Mouse (Mus musculus) heart, adult 11 months (tissue): ENCODE results near the gene Slc38a1.

ENCODE experiments used
- DNase-seq: peaks from one replicate; pipeline ENCODE4 v3.0.0; 2022

The Slc38a1 gene

DNA sequence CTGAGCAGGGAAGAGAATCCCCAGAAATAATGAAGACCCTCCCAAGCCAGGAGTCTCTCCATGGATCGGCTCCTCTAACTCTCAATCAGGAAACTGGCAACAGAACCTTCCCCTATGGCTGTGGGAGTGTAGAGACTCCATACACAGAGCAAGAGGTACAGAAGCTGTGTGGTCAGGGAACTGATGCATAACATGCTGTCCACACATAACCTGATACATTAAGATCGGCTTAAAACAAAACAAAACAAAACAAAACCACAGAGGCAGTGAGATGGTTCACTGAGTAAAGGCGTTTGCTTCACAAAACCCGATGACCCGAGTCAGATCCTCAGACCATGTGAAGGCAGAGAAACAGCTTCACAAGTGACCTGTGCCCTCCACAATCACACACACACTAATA, 35.3 kb downstream of the Slc38a1 start:
- no peak for DNase-seq

DNA sequence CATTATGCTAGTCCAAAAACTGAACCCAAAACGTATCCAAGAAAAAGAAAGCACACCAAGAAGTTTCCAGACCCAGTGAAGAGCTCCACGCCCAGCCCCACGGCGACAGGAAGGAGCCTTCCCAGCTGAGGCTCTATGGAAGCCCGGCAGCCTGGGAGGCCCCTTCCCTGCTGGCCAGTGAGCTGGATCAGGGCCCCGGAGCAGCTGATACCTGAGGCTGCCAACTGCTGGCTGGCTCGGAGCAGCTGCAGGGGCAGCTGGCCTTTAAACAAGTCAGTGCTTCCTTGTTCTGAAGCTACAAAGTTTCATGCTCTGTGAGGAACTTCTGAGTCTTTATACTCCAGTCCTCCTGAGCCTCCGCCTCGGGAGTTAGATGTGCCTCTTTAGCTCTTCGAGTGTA, 38.4 kb downstream of the Slc38a1 start:
- DNase-seq: peak; percentile 98

DNA sequence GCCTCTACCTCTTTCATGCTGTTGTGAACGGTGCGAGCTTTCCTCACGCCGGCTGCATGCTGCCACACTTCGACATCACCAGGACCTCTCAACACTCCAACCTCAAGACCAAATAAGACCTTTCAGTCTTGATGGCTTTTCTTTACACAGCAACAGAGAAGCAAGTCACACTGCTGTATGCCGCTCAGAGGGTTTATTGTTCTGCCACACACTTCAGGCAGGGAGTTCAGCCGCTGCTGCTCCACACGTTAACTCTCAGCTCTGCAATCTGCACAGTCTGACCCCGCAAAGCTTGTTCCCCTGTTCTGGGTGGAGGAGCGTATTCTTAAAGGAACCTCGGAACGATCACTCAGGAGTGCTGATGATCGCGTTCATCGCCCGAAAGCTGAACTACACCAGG, 40.7 kb downstream of the Slc38a1 start:
- DNase-seq: peak; percentile 77

DNA sequence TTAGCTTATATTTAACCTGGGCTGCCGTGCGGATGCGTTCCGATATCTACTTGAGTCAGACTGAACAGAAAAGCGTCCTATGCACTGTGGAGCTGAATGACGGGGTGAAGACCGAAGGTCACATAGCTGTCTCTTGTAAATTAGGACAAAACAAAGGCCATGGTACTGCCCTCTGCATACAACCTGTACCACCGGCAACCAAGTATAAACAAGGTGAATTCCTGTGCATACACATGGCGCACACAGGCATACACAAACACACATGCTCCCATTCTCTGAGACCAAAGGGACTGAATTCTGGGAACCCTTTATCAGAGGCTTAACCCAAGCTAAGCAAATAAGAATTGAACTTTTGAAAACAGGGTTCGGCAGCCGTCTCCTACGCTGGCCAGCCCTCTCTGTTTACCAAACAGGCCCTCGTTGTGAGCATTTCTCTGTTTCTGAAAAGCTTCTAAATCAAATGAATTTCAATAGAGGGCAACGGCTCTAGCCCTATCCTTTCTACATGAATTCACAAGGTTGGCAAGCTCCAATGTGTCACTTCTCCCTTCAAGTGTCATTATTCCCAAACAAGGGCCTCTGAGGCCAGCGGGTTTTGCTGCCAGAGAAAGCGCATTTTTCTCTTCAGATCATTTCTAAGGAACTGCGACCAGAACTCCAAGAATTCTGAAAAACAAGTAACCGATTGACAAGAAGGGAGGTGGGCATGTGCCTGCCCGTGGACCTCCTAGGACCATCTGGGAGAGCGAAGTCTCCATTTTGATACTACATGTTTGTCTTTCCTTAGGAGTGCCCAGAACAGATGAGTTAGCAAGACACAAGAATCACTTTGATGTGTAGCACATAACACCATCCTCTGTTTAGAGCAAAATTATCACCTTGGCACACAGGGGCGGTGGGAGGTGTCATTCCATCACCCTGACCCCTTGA, 42.6 kb downstream of the Slc38a1 start:
- DNase-seq: no peak

DNA sequence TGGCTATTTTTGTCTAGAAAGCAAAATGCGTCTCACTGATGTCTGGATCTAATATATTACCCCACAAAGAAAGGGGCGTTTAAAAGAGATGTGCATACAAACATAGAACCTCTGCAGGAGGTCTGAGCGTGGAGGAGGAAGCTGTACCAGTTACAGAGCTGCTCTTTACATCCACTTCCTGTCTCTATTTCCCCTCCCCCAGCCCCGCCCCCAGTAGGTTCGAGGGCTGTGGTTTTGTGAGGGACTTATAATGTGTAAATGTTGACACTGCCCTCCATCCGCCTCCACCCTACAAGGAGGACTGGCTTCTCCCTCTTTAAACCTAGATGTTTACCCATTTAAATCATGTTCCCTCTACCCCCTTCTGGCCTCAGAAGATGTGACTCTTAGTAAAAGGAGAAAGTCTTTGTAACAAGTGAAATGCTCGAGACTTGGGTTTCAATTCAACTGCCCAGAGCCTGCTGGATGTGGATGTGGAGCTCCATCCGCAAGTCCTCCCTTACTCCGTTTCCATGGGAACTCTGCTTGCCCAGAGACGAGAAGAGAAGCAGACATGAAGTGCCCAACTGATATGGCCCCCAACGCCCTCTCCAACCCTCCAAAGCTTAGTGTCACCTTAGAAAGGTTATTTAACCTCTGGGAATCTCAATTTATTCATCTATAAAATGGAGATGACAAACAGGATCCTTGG, 43.7 kb downstream of the Slc38a1 start:
- DNase-seq: peak; percentile 93

DNA sequence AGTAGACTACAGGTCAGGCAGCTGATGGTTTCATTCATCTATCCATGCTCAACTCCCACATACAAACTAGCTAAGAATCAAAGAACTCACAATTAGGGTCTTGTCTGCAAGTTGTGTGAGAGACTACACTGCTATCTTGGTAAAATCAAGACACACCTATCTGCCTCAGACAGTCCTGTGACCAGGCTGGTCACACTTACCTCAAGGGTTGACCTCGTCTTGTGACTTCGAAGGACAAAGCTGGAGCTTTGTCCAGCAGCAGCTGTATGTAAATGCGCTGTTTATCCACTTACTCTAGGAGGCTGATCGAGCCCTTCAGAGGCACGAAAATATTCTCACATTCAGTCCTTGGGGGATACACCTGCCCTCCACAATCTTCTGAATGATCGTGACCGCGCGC, 45.6 kb downstream of the Slc38a1 start:
- no peak for DNase-seq

DNA sequence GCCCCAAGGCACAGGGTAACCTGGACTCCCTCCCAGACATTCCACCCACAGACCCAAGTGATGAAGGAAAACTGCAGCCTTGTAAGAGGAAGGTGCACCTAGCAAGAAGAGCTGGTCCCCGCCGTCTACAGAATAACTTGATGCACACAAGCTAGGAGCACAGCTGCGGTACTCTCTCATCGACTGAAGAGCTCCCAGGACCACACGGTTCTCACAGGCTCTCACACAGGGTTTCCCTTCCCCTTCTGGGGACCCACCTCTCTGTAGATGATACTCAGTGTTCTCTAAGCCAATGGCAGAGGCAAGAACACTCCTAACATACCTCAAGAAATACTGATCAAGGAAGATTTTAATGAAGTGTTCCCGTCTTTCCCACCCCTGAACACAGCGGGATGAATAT, 48.4 kb downstream of the Slc38a1 start:
- no peak for DNase-seq

DNA sequence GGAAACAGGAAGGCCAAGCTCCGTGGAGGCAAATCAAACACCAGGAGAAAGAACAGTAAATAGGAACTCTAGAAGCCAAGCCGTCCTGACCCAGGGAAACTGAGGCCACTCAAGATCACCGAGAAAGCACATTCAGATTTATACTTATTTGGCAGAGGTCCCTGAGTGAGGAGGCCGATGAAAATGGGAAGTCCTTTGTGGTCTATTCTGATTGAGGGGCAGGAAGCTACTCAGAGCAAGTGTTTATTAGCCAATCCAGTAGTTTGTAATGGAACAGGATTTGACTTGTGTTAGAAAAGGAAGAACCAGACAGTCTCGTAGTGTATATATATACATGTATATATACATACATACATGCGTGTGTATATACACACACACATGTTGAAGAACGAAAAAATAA, 48.8 kb downstream of the Slc38a1 start:
- peak; percentile 85 for DNase-seq

DNA sequence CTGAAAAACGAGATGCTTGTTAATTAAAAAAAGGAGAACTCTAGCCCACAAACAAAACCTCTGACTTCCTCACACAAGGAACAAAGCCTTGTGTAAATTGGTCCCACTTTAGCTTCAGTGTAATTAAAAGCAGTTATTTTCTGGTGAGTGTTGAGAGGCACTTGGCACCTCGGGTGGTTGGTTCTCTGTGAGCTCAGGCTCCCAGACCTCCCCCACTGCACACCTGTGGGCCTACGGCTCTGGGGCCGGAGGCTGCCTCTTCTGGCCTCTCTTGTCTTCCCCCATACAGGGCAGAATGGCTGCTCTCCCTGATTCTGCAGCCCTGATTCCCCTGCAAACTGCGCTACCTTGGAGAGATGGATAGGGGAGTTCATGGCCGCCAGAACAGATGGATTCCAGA, 49.3 kb downstream of the Slc38a1 start:
- no peak for DNase-seq

DNA sequence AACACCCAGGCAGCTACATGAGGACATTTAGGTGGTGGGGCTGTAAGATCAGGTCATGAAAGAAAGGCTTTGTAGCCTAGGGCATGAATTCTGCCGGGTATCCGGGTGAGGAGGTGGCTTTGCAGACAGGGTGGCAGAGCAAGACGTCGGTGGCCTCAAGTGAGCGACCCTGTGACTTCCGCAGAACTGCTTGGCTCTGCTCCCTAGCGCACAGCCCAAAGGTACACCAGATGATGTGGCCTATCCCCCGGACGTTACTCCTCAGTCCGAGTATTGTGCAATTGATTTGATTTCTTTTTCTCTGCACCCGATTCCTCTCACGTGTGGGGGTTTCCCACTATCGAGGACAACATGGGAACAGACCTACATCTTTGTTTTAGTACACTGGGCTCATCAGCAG, 49.7 kb downstream of the Slc38a1 start:
- no peak for DNase-seq

DNA sequence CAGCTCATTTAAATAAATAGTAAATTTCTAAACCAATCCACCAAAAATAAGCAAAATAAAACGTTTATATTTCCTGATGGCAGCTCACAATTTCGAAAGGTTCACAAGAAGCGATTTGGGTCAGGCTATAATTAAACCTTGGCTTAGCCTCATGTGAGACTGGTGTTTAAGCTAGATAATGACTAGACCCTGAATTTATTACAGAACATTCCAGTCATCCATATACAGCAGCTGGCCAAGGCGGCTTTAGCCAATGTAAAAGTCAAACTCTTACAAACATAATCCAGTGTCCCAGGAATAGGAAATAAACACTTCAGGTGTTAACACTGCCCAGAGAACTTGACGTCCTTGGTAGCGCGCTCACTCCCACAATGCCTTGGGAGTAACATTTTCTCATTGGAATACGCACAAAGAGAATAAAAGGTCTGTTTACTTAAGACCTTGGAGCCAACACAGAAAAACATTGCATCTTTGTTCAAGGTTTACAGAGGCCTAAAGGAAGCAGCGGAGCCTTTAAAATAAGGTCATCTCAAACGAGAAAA, 50.8 kb downstream of the Slc38a1 start:
- no peak for DNase-seq

DNA sequence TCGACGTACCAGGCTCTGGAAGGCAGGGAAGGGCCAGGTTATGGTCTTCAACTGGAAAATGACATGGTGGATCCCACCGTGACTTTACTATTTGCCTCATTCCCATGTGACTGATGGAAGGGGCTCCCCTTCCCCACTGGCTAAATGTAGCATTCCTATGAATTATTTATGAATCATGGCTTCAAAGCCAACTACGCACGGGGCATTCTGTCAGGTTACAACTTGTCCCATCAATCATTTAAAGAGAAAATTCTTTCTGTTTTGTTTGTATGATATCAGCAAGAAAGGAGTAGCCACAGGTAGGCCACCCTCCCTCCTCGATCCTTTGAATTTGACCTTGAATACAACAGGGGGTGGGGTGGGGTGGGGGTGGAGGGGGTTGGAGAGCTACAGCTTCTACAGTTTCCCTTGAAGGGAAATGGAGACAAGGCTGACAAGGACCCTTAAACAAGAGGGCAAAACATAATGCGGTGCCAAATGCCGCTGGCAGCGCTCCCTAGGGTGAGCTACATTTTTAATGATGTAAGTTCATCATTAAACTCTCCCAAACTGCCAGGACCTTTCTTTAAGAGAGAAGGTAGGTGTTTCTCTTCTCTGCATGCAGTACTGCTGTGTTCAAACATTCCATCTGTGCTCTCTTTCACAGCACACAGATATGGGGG, 53.6 kb downstream of the Slc38a1 start:
- no peak for DNase-seq

DNA sequence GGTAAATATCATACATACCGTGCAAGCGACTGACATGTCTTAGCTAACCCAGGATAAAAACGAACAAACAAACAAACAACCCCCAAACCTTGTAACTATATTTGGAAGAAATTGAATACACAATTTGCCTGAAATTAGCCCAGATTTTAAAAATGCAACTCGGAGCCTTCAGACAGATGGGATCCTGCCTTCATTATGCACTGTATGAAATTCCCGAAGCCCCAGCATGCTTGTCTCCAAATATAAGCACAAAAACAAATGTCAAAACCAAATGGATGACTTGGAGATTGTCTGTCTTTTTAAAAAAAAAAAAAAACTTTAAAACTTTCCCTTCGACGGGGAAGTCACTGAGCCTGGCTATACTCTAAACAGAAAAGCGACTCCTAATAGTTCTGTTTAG, 54.7 kb downstream of the Slc38a1 start:
- no peak for DNase-seq

DNA sequence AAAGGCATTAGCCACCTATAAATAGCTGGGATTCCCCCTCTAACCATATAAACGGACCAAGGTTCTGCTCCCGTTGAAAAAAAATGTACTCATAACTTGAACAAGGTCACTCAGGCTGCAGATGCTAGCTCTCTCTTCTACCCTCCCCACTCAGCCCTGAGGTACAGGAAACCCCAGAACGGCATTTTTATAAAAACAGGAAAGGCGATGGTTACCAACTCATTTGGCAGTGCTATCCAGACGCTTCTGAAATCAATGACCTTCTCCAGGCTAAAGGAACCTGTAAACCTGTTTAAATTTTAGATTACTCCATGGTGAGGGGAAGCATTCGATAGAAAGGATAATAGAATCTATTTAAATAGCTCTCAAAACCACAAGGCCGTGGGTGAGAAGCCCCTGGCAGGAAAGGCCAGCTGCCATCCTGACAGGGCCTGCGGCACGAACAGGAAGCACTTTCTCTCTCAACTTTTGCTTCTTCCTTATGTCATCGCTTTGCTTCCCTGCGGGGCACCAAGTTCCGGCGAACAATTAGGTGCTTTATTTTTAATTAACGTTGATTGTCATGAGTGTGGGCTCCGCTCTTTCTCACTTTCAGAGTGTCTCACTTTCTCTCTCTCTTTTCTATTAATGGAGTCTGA, 59.2 kb downstream of the Slc38a1 start:
- no peak for DNase-seq

DNA sequence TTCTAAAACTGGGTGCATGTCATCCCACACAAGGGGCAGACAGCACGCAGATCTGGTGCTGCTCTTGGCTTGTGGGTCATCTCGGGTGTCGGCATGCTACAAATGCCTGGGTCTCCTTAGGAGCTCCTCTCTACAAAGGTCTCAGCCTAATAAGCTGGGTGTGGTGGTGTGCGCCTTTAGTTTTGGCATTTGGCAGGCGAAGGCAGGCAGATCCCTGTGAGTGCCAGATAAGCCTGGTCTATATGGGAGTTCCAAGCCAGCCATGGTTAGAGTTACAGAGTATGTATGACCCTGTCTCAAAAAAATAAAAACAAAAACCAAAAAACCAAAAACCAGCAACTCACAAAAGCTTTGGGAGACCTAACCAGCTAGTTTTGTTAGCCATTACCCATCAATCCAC, 65.7 kb downstream of the Slc38a1 start:
- DNase-seq: no peak

DNA sequence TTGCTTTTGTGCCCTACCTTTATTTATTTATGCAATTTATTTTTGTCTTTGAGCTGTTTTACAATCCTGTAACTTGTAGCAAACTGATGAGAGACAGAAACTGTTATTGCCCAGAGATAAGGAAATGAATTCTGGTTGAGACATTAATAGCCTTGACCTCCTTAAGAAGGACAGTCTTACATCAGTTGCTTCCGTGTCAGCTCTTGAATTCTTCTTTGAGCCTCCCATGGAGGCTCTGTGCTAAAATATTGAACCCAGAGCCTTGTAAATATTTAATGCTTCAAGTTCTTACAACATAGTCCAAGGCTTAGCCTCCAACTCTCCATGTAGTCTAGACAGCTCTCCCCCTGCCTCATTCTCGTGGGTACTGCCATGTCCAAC, 73.7 kb downstream of the Slc38a1 start:
- DNase-seq: no peak

DNA sequence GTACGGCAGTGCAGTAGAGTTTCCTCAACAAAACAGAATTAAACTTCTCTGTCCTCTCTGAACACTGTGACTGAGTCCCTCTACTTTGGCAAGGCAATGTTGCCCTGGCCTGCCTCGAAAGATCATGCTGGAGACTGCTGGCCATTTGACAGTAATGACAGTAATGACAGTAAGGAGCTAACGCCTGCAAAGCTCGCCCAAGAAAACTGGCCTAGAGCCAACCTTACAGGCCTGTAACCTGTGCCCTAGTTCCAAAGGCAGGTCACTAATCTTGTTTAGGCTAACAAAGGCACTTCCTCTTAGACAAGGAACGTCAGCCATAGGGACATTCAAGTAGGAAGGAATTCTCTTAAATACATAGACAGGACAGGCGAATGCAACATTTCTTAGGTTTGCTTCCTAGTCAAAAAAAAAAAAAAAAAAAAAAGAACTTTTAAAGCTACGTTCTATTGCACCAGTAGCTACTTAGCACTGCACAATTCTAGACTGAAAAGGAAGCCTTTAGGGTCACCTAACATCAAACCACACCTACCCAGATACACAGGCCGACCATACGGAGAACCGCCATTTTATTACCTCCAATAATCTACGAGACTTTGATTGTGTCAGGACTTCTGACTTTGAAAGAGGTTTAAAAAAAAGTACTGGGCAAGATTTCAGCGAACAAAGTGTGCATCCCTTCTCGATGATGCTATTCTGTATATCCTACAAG, 74.3 kb downstream of the Slc38a1 start:
- peak; percentile 95 for DNase-seq

DNA sequence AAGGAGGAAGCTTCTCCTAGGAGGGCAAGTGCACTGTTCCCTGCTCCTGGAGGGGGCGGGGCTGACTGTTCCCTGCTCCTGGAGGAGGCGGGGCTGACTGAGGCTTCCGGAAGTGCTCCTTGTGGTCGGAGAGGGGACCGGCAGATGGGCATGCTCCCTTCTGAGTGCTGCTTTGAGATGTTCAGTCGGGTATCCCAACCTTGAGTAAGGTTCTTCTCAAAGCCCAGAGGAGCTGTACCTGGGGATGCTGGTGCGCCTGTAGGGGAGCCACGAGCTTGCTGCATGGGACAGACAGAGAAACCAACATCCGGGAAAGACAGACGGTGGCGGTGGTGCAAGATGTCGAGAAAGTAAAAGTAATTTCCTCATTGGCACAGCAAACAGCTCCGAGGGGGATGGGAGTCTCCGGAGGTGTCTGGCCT, 75.9 kb downstream of the Slc38a1 start:
- peak; percentile 95 for DNase-seq

DNA sequence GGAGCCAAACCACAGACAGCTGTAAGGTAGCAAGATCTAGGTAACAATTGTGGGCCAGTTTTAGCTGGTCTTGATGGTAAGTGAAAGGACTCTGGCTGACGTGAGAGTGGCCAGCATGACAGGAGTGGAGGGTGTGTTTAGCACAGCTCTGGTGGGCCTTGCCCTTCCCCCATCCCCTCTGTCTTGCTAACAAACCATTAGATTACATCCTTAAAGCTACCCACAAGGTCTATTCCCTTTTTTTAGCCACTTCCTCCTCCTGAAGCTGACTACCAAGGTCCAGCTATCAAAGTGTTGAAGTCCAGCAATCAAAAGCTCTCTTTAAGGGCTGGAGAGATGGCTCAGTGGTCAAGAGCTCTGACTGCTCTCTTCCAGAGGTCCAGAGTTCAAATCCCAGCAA, 78.9 kb downstream of the Slc38a1 start:
- DNase-seq: peak; percentile 83

DNA sequence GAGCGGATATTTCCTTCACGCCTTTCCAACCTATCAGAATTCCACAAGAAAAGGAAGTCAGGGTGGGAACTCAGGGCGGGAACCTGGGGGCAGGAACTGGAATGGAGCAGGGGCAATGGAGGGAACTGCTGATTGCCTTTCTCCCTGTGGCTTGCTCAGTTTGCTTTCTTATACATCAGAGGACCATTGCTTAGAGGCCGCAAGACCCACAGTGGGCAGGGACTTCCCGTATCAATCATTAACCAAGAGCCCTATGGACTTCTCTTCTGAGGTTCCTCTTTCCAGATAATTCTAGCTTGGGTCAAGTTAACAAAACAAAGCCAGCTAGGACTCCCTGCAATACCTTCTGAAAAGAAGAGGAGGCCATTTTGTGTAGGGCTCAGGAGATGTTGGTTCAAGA, 80.2 kb downstream of the Slc38a1 start:
- DNase-seq: peak; percentile 73

DNA sequence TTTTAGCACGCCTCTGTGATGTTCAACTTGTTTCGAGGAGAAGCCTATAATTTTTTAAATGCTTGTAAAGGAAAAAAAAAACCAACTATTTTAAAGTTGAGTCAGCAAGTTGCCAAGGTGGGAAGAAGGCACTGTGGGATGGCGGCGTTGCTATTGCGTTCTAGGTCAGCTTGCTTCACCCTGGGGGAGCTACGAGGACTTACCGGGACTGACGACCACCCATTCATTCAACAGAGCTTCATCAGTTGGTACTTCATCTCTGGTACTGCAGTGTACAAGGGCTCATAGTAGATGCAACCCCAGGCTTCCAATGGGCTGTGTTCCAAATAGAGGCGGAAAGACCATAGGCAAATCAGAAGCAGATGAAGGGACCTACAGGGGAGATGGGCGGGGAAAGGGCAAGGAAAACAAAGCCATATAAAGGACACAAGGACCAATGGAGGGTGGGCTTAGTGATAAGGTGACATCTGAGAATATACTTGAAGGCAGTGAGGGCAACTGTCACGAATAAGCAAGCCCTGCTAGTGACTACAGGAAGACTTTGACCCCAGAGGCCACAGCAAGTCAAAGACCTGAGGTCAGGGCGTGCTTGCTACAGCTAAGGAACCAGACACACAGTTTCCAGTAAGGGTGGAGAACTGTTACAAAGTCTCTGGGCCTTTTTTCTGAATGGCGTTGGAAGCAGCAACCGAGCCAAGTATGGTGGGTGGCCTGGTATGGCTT, 82.0 kb downstream of the Slc38a1 start:
- peak; percentile 78 for DNase-seq
